Mouse (Mus musculus) layer of hippocampus, adult 2 months (tissue): Measurements from ENCODE around the gene Ttc25. TPM values are rescaled to one million over a fixed set of nuclear protein-coding genes. Genes with fewer than 3 reads are reported as not detected.
"Not testable (repeated sequence)": the region's sequence is repeated elsewhere in the genome, so short reads cannot be mapped to it uniquely, and the experiment has no call there.

Experiments
- DNase-seq, 2 experiments: peaks; one replicate each; pipeline ENCODE4 v3.0.0; 2022; ENCODE audit warnings: low spot score in 2 of 2
- H3K27ac ChIP-seq: fragments of 200-600 bp; 2 replicates; pipeline ENCODE4 v1.8.1; 2022
- H3K4me3 ChIP-seq: fragments of 200-600 bp; 2 replicates; pipeline ENCODE4 v1.8.1; 2022; ENCODE audit warnings: mild to moderate bottlenecking
- CTCF ChIP-seq: fragments of 200-600 bp; conservative IDR thresholded peaks from 2 replicates; pipeline ENCODE4 v1.8.1; 2022; ENCODE audit warnings: antibody characterized with exemption, mild to moderate bottlenecking, moderate library complexity
- total RNA-seq, 2 experiments: library from RNA; stranded (reverse); gene quantifications; 2 replicates each; pipeline ENCODE4 v1.2.3; 2021

Ttc25 gene
- total RNA-seq, 2 experiments from 2014 or later, result 1.3 to 1.7 TPM

GRCm38 (mm10) chr11:100581756-100582155 is 36.3 kb downstream of the Ttc25 start:
- Histone ChIP-seq H3K4me3 (no peak overlapping the region), H3K27ac (peak overlapping the region; percentile 76)
- TF ChIP-seq CTCF, result no peak
- peak; percentile 53 to 57 for DNase-seq

GRCm38 (mm10) chr11:100582413-100582812 is 37.0 kb downstream of the Ttc25 start:
- H3K27ac ChIP-seq, result peak overlapping the region; percentile 76; the same call in 1 of the 2 replicates
- not testable (repeated sequence) for DNase-seq, H3K4me3 ChIP-seq

GRCm38 (mm10) chr11:100582836-100583235 is 37.4 kb downstream of the Ttc25 start:
- no peak for DNase-seq
- Histone ChIP-seq H3K4me3 (no peak overlapping the region), H3K27ac (peak overlapping the region; percentile 21; the same call in 1 of the 2 replicates)
- TF ChIP-seq CTCF, result no peak

GRCm38 (mm10) chr11:100584561-100584961 is 39.2 kb downstream of the Ttc25 start:
- DNase-seq, result no peak
- peak overlapping the region; percentile 18; the same call in 1 of the 2 replicates for H3K27ac ChIP-seq
- H3K4me3 ChIP-seq, result no peak overlapping the region
- no peak for TF ChIP-seq CTCF

GRCm38 (mm10) chr11:100585148-100585547 is 39.7 kb downstream of the Ttc25 start:
- DNase-seq, result no peak
- Histone ChIP-seq H3K4me3 (no peak overlapping the region), H3K27ac (peak overlapping the region; percentile 48; the same call in 1 of the 2 replicates)
- no peak for TF ChIP-seq CTCF

GRCm38 (mm10) chr11:100588462-100588861 is 43.1 kb downstream of the Ttc25 start:
- no peak overlapping the region for H3K4me3 ChIP-seq
- DNase-seq, result no peak
- no peak for TF ChIP-seq CTCF
- peak overlapping the region; percentile 68 for H3K27ac ChIP-seq

- no peak overlapping the region for H3K4me3 ChIP-seq
- peak overlapping the region; percentile 58 for H3K27ac ChIP-seq
- no peak for DNase-seq
- TF ChIP-seq CTCF, result no peak
These were observed 47.1 kb downstream of the Ttc25 start for GRCm38 (mm10) chr11:100592346-100593046.

- Histone ChIP-seq H3K27ac (peak overlapping the region; percentile 73; the same call in 1 of the 2 replicates), H3K4me3 (no peak overlapping the region)
- TF ChIP-seq CTCF, result no peak
- no peak for DNase-seq
These were observed 49.2 kb downstream of the Ttc25 start for GRCm38 (mm10) chr11:100594608-100595007.

- Histone ChIP-seq H3K4me3 (no peak overlapping the region), H3K27ac (peak overlapping the region; percentile 20)
- DNase-seq, result no peak
- no peak for TF ChIP-seq CTCF
These were observed 50.1 kb downstream of the Ttc25 start for GRCm38 (mm10) chr11:100595533-100595932.

- TF ChIP-seq CTCF, result no peak
These were observed 52.7 kb downstream of the Ttc25 start for GRCm38 (mm10) chr11:100598074-100598473.

GRCm38 (mm10) chr11:100601372-100601771 is 56.0 kb downstream of the Ttc25 start:
- TF ChIP-seq CTCF, result no peak
- no peak for DNase-seq
- no peak overlapping the region for H3K27ac ChIP-seq
- H3K4me3 ChIP-seq, result no peak overlapping the region

More at GRCm38 (mm10) chr11:100598074-100598473, 52.7 kb downstream of the Ttc25 start:
- Histone ChIP-seq H3K27ac (no peak overlapping the region), H3K4me3 (no peak overlapping the region)
- no peak for DNase-seq

GRCm38 (mm10) chr11:100603155-100603554 is 57.7 kb downstream of the Ttc25 start:
- no peak overlapping the region for H3K4me3 ChIP-seq
- peak overlapping the region; percentile 77; the same call in 1 of the 2 replicates for H3K27ac ChIP-seq
- TF ChIP-seq CTCF, result no peak
- DNase-seq, result no peak

GRCm38 (mm10) chr11:100603813-100604212 is 58.4 kb downstream of the Ttc25 start:
- TF ChIP-seq CTCF, result no peak
- peak overlapping the region; percentile 77 for H3K27ac ChIP-seq

More at GRCm38 (mm10) chr11:100603813-100604212, 58.4 kb downstream of the Ttc25 start:
- DNase-seq, result no peak
- H3K4me3 ChIP-seq, result no peak overlapping the region
